Mouse (Mus musculus) limb, embryonic 12.5 days (tissue): ENCODE data around the gene Isoc2a. TPM values are rescaled to one million over a fixed set of nuclear protein-coding genes. Genes with fewer than 3 reads are reported as not detected.

Experiments used
- ATAC-seq: fragments of 200-750 bp; cut with Nextera tagmentation; 2 replicates; pipeline ENCODE4 v1.8.0; 2017; ENCODE audit warnings: low read depth, moderate TSS enrichment; ENCODE audit not compliant: insufficient number of reproducible peaks, insufficient read depth, low FRiP score, low TSS enrichment
- H3K27ac ChIP-seq: fragments of 300-500 bp; sonication (generic); 2 replicates; pipeline ENCODE4 v1.5.1; 2016; ENCODE audit warnings: mild to moderate bottlenecking, moderate library complexity
- H3K27me3 ChIP-seq: fragments of 300-500 bp; sonication (generic); 2 replicates; pipeline ENCODE4 v1.6.1; 2016; ENCODE audit warnings: mild to moderate bottlenecking, moderate library complexity
- H3K36me3 ChIP-seq: fragments of 300-500 bp; sonication (generic); 2 replicates; pipeline ENCODE4 v1.6.1; 2016; ENCODE audit warnings: mild to moderate bottlenecking, moderate library complexity
- H3K4me1 ChIP-seq: fragments of 300-500 bp; sonication (generic); replicated peaks from 2 replicates; pipeline ENCODE4 v1.6.1; 2016
- H3K4me2 ChIP-seq: fragments of 300-500 bp; sonication (generic); 2 replicates; pipeline ENCODE4 v1.6.1; 2016; ENCODE audit warnings: mild to moderate bottlenecking, moderate library complexity
- H3K4me3 ChIP-seq: fragments of 300-500 bp; sonication (generic); replicated peaks from 2 replicates; pipeline ENCODE4 v1.5.1; 2016; ENCODE audit warnings: mild to moderate bottlenecking
- H3K9ac ChIP-seq: fragments of 300-500 bp; sonication (generic); replicated peaks from 2 replicates; pipeline ENCODE4 v1.6.1; 2016; ENCODE audit warnings: mild to moderate bottlenecking, moderate library complexity
- H3K9me3 ChIP-seq: fragments of 300-500 bp; sonication (generic); 2 replicates; pipeline ENCODE4 v1.6.1; 2016; ENCODE audit warnings: mild to moderate bottlenecking, moderate library complexity
- WGBS: fragments of 180-500 bp; shearing (Covaris S2); methylation state at CpG from one replicate; pipeline ENCODE4 v1.1.7; 2016; 5-methylcytosine and 5-hydroxymethylcytosine counted together
- polyA plus RNA-seq: library from polyadenylated mRNA; unstranded; fragments of >200 nt; fragmentation: Nextera tagmentation; extraction: Ambion mirVana; gene quantifications from 2 replicates; pipeline ENCODE4 v1.2.1, GENCODE M21; 2016

The Isoc2a gene
- polyA plus RNA-seq = 0.97 and 1.3 TPM in 2 replicates

GRCm38 (mm10) chr7:4876753-4877221, at the start of gene Isoc2a:
TSS of gene Isoc2a (plus strand) at chr7:4877153.
- WGBS = under 1% methylated on average over 22 of the region's 22 CpGs
- Histone ChIP-seq H3K36me3 (no peaks in the 10 kb centered on the region), H3K27me3 (no peaks in the 10 kb centered on the region), H3K4me1 (peaks cover 14% of the 10 kb centered on the region), H3K4me3 (peak within 1 kb of the TSS; percentile 53), H3K4me2 (peak within 1 kb of the TSS; percentile 82), H3K9me3 (no peaks in the 10 kb centered on the region), H3K9ac (peak within 1 kb of the TSS; percentile 60), H3K27ac (no peak within 1 kb of the TSS)
- peak; percentile 99 for ATAC-seq

- 7% methylated on average over 12 of the region's 12 CpGs for WGBS
- no peak for ATAC-seq
- H3K27me3 ChIP-seq = peaks cover 57% of the 10 kb centered on the region
Observed at GRCm38 (mm10) chr7:4830476-4830875, 46.5 kb upstream of the Isoc2a start.

GRCm38 (mm10) chr7:4835631-4836327, 41.2 kb upstream of the Isoc2a start:
- H3K36me3 ChIP-seq = no peaks in the 10 kb centered on the region
- peak overlapping the region; percentile 51 for H3K4me3 ChIP-seq
- peak overlapping the region; percentile 82 for H3K4me2 ChIP-seq
- H3K27me3 ChIP-seq = peaks cover 96% of the 10 kb centered on the region
- H3K9ac ChIP-seq = peak overlapping the region; percentile 58; the same call in 1 of the 2 replicates
- peak; percentile 49; the same call in 1 of the 2 replicates for ATAC-seq
- H3K27ac ChIP-seq = no peak overlapping the region
- no peaks in the 10 kb centered on the region for H3K9me3 ChIP-seq
- H3K4me1 ChIP-seq = peaks cover 10% of the 10 kb centered on the region
- WGBS = 4% methylated on average over 34 of the region's 34 CpGs

More at GRCm38 (mm10) chr7:4830476-4830875, 46.5 kb upstream of the Isoc2a start:
- H3K4me1 ChIP-seq = no peaks in the 10 kb centered on the region
- H3K4me3 ChIP-seq = no peak overlapping the region
- H3K4me2 ChIP-seq = no peak overlapping the region
- H3K9me3 ChIP-seq = no peaks in the 10 kb centered on the region
- H3K27ac ChIP-seq = no peak overlapping the region
- H3K9ac ChIP-seq = no peak overlapping the region
- no peaks in the 10 kb centered on the region for H3K36me3 ChIP-seq

DNA sequence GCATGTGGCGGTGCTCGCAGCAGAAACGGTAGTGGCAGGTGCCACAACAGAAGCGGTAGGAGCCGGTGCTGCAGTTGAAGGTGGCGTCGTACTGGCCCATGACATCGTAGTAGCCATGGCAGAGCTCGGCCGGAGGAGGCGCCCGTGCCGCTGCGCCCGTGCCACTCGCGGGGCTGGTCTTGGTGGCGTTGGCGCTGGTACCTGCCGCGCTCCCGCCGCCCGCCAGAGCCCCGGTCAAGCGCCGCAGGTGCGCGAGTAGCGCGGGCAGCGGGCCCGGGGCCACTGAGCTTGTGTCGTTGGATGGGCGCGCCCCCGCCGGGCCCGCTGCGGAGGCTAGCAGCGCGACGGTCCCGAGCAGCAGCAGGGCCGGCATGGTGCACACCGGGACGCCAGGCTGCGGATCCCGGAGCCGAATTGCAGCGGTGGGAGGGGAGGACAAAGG, 40.6 kb upstream of the Isoc2a start:
- WGBS = under 1% methylated on average over 37 of the region's 51 CpGs
- H3K36me3 ChIP-seq = no peaks in the 10 kb centered on the region
- H3K27ac ChIP-seq = no peak overlapping the region
- H3K9me3 ChIP-seq = no peaks in the 10 kb centered on the region
- peak overlapping the region; percentile 58 for H3K9ac ChIP-seq
- H3K4me1 ChIP-seq = peaks cover 10% of the 10 kb centered on the region
- H3K4me2 ChIP-seq = peak overlapping the region; percentile 82
- peak overlapping the region; percentile 51 for H3K4me3 ChIP-seq
- H3K27me3 ChIP-seq = peaks cover 96% of the 10 kb centered on the region
- peak; percentile 75 for ATAC-seq

DNA sequence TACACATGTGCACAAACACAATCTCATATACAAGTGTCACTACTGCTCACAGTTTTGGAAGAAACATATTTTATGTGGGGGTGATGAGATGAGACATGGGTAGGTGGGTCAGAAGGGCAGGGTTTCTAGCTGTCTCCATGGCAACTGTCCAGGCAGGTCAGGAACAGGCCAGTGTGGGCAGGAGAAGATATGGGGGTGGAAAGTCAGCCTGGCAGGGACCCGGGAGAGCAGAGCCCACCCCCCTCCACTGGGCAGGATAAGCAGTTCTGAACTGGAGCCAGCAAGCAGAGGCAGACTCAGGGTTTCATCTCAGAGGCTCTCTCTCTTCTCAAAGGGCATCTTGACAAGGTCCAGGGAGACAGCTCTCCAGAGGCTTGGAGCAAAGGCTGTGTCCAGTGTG, 39.3 kb upstream of the Isoc2a start:
- Histone ChIP-seq H3K9ac (no peak overlapping the region), H3K36me3 (no peaks in the 10 kb centered on the region), H3K27me3 (peaks cover 98% of the 10 kb centered on the region), H3K9me3 (no peaks in the 10 kb centered on the region), H3K4me2 (no peak overlapping the region), H3K27ac (no peak overlapping the region), H3K4me1 (peaks cover 15% of the 10 kb centered on the region), H3K4me3 (no peak overlapping the region)
- WGBS = 14% methylated on average over 1 of the region's 1 CpGs
- ATAC-seq = no peak

- Histone ChIP-seq H3K27ac (no peak overlapping the region), H3K9ac (no peak overlapping the region), H3K4me1 (peaks cover 24% of the 10 kb centered on the region), H3K27me3 (peaks cover 100% of the 10 kb centered on the region), H3K36me3 (no peaks in the 10 kb centered on the region), H3K4me3 (peak overlapping the region; percentile 47; the same call in 1 of the 2 replicates), H3K9me3 (no peaks in the 10 kb centered on the region), H3K4me2 (peak overlapping the region; percentile 94; the same call in 1 of the 2 replicates)
- WGBS = 52% methylated on average over 5 of the region's 5 CpGs
- no peak for ATAC-seq
Observed at GRCm38 (mm10) chr7:4842077-4842476, 34.9 kb upstream of the Isoc2a start.

GRCm38 (mm10) chr7:4842634-4843131, 34.3 kb upstream of the Isoc2a start:
- H3K9me3 ChIP-seq = no peaks in the 10 kb centered on the region
- H3K4me3 ChIP-seq = peak overlapping the region; percentile 47
- H3K9ac ChIP-seq = 0 out of 2 replicates have a peak overlapping the region, but pooled peaks have one; percentile 12
- H3K4me2 ChIP-seq = peak overlapping the region; percentile 94
- H3K27ac ChIP-seq = no peak overlapping the region
- H3K36me3 ChIP-seq = no peaks in the 10 kb centered on the region
- 0 out of 2 replicates have a peak, but pooled peaks have one; percentile 27 for ATAC-seq
- H3K4me1 ChIP-seq = peaks cover 24% of the 10 kb centered on the region
- peaks cover 97% of the 10 kb centered on the region for H3K27me3 ChIP-seq
- WGBS = 1% methylated on average over 16 of the region's 16 CpGs

DNA sequence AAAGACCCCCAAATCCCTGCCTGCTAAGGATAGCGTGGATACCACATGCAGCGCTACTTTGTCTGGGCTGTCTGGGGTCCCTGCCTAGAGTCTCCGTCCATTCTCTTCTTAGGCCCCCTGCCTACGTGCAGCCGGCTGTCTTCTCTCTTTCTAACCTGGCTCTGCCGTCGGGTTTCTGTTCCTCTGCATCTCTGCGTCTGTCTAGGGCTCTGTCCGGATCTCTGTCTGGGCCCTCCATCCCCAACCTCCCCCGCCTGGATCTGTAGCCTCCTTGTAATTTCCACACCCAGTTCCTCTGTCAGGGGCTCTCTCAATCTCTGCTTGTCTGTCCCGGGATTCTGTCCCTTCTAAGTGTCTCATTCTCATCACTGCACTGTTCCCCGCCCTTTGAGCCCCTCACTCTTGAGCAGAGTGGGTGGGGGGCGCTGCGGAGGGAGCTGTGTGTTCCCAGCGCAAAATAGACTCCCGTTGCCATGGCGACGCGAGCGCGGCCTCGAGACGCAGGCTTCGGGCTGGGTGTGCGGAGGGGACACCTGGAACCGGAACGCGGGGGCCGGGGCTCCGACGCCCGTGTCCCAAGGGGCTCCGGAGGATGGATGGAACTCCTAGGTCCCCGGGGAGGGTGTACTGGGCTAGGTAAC, 33.2 kb upstream of the Isoc2a start:
- H3K36me3 ChIP-seq = no peaks in the 10 kb centered on the region
- H3K9me3 ChIP-seq = no peaks in the 10 kb centered on the region
- peaks cover 90% of the 10 kb centered on the region for H3K27me3 ChIP-seq
- 2% methylated on average over 34 of the region's 34 CpGs for WGBS
- peak overlapping the region; percentile 94 for H3K4me2 ChIP-seq
- ATAC-seq = no peak
- H3K27ac ChIP-seq = no peak overlapping the region
- H3K4me1 ChIP-seq = peaks cover 24% of the 10 kb centered on the region
- peak overlapping the region; percentile 60 for H3K9ac ChIP-seq
- H3K4me3 ChIP-seq = peak overlapping the region; percentile 47

GRCm38 (mm10) chr7:4844245-4844916, 32.6 kb upstream of the Isoc2a start, which contains the start of gene Shisa7:
TSS of gene Shisa7 (minus strand) at chr7:4844696.
- Histone ChIP-seq H3K27ac (no peak within 1 kb of the TSS), H3K4me1 (peaks cover 24% of the 10 kb centered on the region), H3K27me3 (peaks cover 88% of the 10 kb centered on the region)

DNA sequence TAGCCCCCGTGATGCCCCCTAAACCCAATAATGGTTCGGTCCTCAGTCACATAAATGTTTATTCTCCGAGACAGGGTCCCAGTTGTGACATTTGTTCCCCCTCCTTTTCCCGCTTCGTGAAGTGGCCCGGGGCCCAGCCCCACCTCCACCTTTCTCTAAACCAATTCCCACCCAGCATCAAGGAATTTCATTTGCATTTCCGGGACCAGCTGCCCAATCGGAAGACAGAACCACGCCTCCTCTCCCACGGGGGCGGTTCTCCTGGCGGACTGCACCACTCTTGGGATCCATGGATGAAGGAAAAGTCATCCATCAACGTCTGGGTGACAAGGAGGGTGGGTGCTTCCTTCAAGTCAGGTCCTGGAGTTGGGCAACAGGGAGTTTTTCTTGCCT, 32.0 kb upstream of the Isoc2a start:
- Histone ChIP-seq H3K4me3 (peak overlapping the region; percentile 47), H3K9ac (no peak overlapping the region), H3K27ac (no peak overlapping the region), H3K9me3 (no peaks in the 10 kb centered on the region), H3K4me1 (peaks cover 24% of the 10 kb centered on the region), H3K36me3 (no peaks in the 10 kb centered on the region), H3K4me2 (peak overlapping the region; percentile 94), H3K27me3 (peaks cover 86% of the 10 kb centered on the region)
- ATAC-seq = peak; percentile 76
- under 1% methylated on average over 13 of the region's 13 CpGs for WGBS

More at GRCm38 (mm10) chr7:4844245-4844916, 32.6 kb upstream of the Isoc2a start, which contains the start of gene Shisa7:
- Histone ChIP-seq H3K36me3 (no peaks in the 10 kb centered on the region), H3K4me3 (peak within 1 kb of the TSS; percentile 47), H3K9me3 (no peaks in the 10 kb centered on the region), H3K4me2 (peak within 1 kb of the TSS; percentile 94), H3K9ac (peak within 1 kb of the TSS; percentile 60)
- WGBS = under 1% methylated on average over 41 of the region's 41 CpGs
- ATAC-seq = peak; percentile 64; the same call in 1 of the 2 replicates
